Mouse (Mus musculus) lung, postnatal 0 days (tissue): ENCODE measurements around the gene Adamts4. TPM values are rescaled to one million over a fixed set of nuclear protein-coding genes. Genes with fewer than 3 reads are reported as not detected.

ENCODE experiments used
- ATAC-seq: fragments of 200-750 bp; cut with Nextera tagmentation; 2 replicates; pipeline ENCODE4 v1.8.0; 2017; ENCODE audit warnings: moderate library complexity
- DNase-seq: peaks from one replicate; pipeline ENCODE4 v3.0.0-alpha.2; 2016; ENCODE audit warnings: low spot score
- H3K27ac ChIP-seq: fragments of 300-500 bp; sonication (generic); 2 replicates; pipeline ENCODE4 v1.5.1; 2014; ENCODE audit warnings: antibody characterized with exemption, mild to moderate bottlenecking, low read length, mixed read lengths
- H3K27me3 ChIP-seq: fragments of 300-500 bp; sonication (generic); replicated peaks from 2 replicates; pipeline ENCODE4 v1.6.1; 2014; ENCODE audit warnings: low read length, mixed read lengths; ENCODE audit not compliant: insufficient read depth
- H3K36me3 ChIP-seq: fragments of 300-500 bp; sonication (generic); 2 replicates; pipeline ENCODE4 v1.6.1; 2014; ENCODE audit warnings: low read length, mixed read lengths; ENCODE audit not compliant: insufficient read depth
- H3K4me1 ChIP-seq: fragments of 300-500 bp; sonication (generic); 2 replicates; pipeline ENCODE4 v1.6.1; 2014; ENCODE audit warnings: antibody characterized with exemption, low read depth, low read length, mixed read lengths; ENCODE audit not compliant: insufficient read depth
- H3K4me2 ChIP-seq: fragments of 300-500 bp; sonication (generic); replicated peaks from 2 replicates; pipeline ENCODE4 v1.6.1; 2014; ENCODE audit warnings: low read depth, mild to moderate bottlenecking, low read length, moderate library complexity, mixed read lengths
- H3K4me3 ChIP-seq: fragments of 300-500 bp; sonication (generic); 2 replicates; pipeline ENCODE4 v1.5.1; 2014; ENCODE audit warnings: low read depth, low read length
- H3K9ac ChIP-seq: fragments of 300-500 bp; sonication (generic); replicated peaks from 2 replicates; pipeline ENCODE4 v1.6.1; 2014; ENCODE audit warnings: low read depth, mild to moderate bottlenecking
- H3K9me3 ChIP-seq: fragments of 300-500 bp; sonication (generic); 2 replicates; pipeline ENCODE4 v1.6.1; 2016; ENCODE audit warnings: low read length, mixed read lengths
- CTCF ChIP-seq: IDR thresholded peaks from 2 replicates; pipeline ENCODE4 v1.5.1; 2016; ENCODE audit warnings: antibody characterized with exemption, mild to moderate bottlenecking
- EP300 ChIP-seq: IDR thresholded peaks from 2 replicates; pipeline ENCODE4 v1.6.1; 2016; ENCODE audit warnings: antibody characterized with exemption, mild to moderate bottlenecking, control low read depth
- WGBS: fragments of 180-500 bp; shearing (Covaris S2); extraction: QIAGEN DNeasy Blood & Tissue Kit; methylation state at CpG from one replicate; pipeline ENCODE4 v1.1.7; 2014; 5-methylcytosine and 5-hydroxymethylcytosine counted together
- polyA plus RNA-seq: library from polyadenylated mRNA; unstranded; fragments of >200 nt; fragmentation: Nextera tagmentation; extraction: Ambion mirVana; gene quantifications from 2 replicates; pipeline ENCODE4 v1.2.1, GENCODE M21; 2015

Adamts4 gene
- polyA plus RNA-seq, 1 experiment from 2014 or later = 2.7 TPM

DNA sequence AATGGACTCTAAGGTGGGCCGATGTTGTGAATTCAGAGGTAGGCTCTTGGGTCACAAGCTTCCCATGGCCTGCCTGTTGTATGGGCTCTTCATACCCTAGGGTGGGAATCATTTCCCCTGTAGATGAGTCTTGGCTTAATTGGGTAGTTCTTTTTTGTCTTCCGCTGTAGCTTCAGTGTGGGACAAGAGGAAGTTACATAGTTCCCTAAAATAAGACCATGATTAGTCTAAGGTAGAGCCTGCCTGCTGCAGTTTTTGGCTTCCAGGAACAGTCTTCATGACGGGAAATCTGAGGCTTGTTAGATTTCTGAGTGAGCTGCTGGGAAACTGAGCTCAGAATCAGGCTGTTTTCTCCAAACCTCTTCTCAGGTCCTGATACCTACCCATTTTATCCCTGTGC lies 21.9 kb downstream of the Adamts4 start:
- Histone ChIP-seq H3K27ac (peak overlapping the region; percentile 28), H3K9ac (no peak overlapping the region), H3K4me3 (peak overlapping the region; percentile 4; the same call in 1 of the 2 replicates), H3K36me3 (peaks cover 30% of the 10 kb centered on the region; the same call in 1 of the 2 replicates), H3K9me3 (no peaks in the 10 kb centered on the region), H3K27me3 (no peaks in the 10 kb centered on the region), H3K4me2 (peak overlapping the region; percentile 87), H3K4me1 (peaks cover 7% of the 10 kb centered on the region; the same call in 1 of the 2 replicates)
- ATAC-seq (no peak), DNase-seq (peak; percentile 30)
- no peak for TF ChIP-seq CTCF
- TF ChIP-seq EP300 = no peak
- WGBS = 80% methylated on average over 3 of the region's 3 CpGs

DNA sequence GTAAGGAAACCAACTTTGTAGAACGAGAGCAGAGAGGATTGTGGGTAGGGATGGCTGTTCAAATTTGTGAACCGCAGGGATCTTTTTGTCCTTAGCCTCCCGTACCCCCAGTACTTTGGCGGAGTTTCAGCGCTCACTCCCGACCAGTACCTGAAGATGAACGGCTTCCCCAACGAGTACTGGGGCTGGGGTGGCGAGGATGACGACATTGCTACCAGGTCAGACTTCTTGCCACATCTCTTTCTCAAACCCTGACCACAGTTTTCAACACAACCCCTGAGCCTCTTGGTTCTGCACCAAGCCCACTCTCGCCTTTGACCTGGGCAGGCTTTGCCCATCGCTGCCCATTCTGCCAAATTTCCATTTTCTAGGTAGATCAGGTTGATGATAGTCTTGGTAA lies 23.9 kb downstream of the Adamts4 start:
- Histone ChIP-seq H3K27me3 (no peaks in the 10 kb centered on the region), H3K9me3 (no peaks in the 10 kb centered on the region), H3K36me3 (peaks cover 34% of the 10 kb centered on the region; the same call in 1 of the 2 replicates), H3K4me3 (no peak overlapping the region), H3K4me1 (peaks cover 7% of the 10 kb centered on the region; the same call in 1 of the 2 replicates), H3K9ac (no peak overlapping the region), H3K4me2 (no peak overlapping the region), H3K27ac (no peak overlapping the region)
- TF ChIP-seq CTCF = no peak
- no peak for TF ChIP-seq EP300
- no peak for DNase-seq
- no peak for ATAC-seq
- WGBS = 81% methylated on average over 12 of the region's 12 CpGs

DNA sequence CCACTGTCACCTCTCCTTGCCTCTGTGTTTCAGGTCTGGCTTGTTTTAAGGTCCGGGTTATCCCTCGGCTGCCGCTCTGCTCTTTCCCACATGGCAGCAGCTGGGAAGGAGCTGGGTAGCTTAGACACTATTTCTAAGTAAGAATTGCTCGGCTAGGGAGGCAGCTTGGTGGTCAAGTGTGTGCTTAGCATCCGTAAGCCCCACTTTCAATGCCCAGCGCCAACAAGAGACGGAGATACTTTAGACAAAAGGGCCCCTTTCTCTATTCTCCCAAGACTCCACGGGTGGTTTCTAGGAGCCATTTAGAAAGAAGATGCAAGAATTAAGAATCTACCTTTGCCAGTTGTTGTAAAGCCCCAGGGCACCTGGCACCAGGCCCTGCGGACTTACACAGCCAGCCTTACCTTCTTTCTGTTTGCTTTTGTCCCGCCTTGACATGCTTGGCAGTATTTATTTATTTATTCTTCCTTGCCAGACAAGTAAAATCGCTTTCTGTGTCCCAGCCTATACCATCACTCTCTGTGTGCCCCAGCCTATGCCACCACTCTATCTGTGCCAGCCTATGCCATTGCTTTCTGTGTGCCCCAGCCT lies 25.0 kb downstream of the Adamts4 start:
- TF ChIP-seq EP300 (no peak), CTCF (no peak)
- H3K9ac ChIP-seq = no peak overlapping the region
- no peak overlapping the region for H3K4me3 ChIP-seq
- DNase-seq = no peak
- peaks cover 9% of the 10 kb centered on the region; the same call in 1 of the 2 replicates for H3K4me1 ChIP-seq
- H3K27ac ChIP-seq = no peak overlapping the region
- no peaks in the 10 kb centered on the region for H3K9me3 ChIP-seq
- H3K4me2 ChIP-seq = no peak overlapping the region
- no peaks in the 10 kb centered on the region for H3K27me3 ChIP-seq
- WGBS = 63% methylated on average over 11 of the region's 11 CpGs
- peaks cover 34% of the 10 kb centered on the region; the same call in 1 of the 2 replicates for H3K36me3 ChIP-seq
- ATAC-seq = no peak

DNA sequence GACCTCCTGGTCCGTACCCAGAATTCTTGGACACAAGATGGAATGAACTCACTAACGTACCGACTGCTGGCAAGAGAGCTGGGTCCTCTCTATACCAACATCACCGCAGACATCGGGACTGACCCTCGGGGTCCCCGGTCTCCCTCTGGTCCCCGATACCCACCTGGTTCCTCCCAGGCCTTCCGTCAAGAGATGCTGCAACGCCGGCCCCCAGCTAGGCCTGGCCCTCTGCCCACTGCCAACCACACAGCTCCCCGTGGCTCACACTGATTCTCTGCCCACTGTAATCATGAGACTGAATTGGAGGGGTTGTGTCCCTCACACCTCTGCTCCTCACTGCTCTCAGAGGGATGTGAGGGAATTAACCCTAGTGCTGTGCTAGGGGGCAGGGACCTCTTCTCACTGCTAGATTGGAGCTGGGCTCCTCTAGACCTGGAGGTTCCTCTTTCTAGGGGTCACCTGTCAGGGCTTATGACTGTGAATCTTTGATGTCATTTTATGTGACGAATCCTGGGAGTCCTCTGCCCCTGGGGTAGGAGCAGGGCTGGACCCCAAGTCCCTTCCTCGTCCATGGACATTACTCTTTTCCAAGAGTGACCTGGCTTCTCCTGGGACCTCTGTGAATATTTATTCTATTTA lies 26.0 kb downstream of the Adamts4 start:
- H3K4me3 ChIP-seq = no peak overlapping the region
- peaks cover 11% of the 10 kb centered on the region; the same call in 1 of the 2 replicates for H3K4me1 ChIP-seq
- TF ChIP-seq EP300 = no peak
- no peak for TF ChIP-seq CTCF
- ATAC-seq (no peak), DNase-seq (no peak)
- H3K4me2 ChIP-seq = no peak overlapping the region
- peaks cover 34% of the 10 kb centered on the region; the same call in 1 of the 2 replicates for H3K36me3 ChIP-seq
- H3K9me3 ChIP-seq = no peaks in the 10 kb centered on the region
- WGBS = 85% methylated on average over 14 of the region's 14 CpGs
- H3K27ac ChIP-seq = no peak overlapping the region
- H3K9ac ChIP-seq = no peak overlapping the region
- no peaks in the 10 kb centered on the region for H3K27me3 ChIP-seq

DNA sequence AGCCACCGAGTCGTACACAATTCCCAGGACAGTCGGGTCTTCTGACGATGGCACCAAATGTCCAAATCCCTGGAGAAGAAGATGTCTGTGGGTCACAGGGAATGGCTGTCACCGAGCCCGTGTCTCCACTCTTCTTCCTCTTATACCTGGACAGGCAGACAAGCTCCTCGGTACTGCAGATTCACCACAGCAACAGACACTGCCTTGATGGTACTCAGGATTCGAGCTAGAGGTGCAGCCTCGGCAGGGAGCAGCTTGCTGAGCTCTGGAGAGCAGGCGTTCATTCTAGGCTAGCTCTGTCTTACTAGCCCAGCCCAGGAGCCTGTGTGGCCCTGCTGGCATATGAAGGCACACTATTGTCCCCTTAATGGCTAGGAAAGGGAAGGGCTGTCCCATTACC lies 27.5 kb downstream of the Adamts4 start:
- no peak overlapping the region for H3K27ac ChIP-seq
- no peak overlapping the region for H3K4me3 ChIP-seq
- 79% methylated on average over 10 of the region's 10 CpGs for WGBS
- no peaks in the 10 kb centered on the region for H3K9me3 ChIP-seq
- peaks cover 37% of the 10 kb centered on the region; the same call in 1 of the 2 replicates for H3K36me3 ChIP-seq
- no peak overlapping the region for H3K4me2 ChIP-seq
- DNase-seq (no peak), ATAC-seq (no peak)
- no peak overlapping the region for H3K9ac ChIP-seq
- H3K27me3 ChIP-seq = no peaks in the 10 kb centered on the region
- peaks cover 12% of the 10 kb centered on the region; the same call in 1 of the 2 replicates for H3K4me1 ChIP-seq
- TF ChIP-seq EP300 = no peak
- TF ChIP-seq CTCF = no peak

GRCm38 (mm10) chr1:171278436-171278835 lies 28.2 kb downstream of the Adamts4 start:
- Histone ChIP-seq H3K4me2 (no peak overlapping the region), H3K27ac (no peak overlapping the region), H3K9me3 (no peaks in the 10 kb centered on the region), H3K4me1 (peaks cover 12% of the 10 kb centered on the region; the same call in 1 of the 2 replicates), H3K27me3 (no peaks in the 10 kb centered on the region), H3K4me3 (no peak overlapping the region), H3K36me3 (peaks cover 36% of the 10 kb centered on the region; the same call in 1 of the 2 replicates), H3K9ac (no peak overlapping the region)
- DNase-seq (no peak), ATAC-seq (no peak)
- TF ChIP-seq CTCF = no peak
- TF ChIP-seq EP300 = no peak
- WGBS = 93% methylated on average over 8 of the region's 8 CpGs
